Mouse (Mus musculus) myocyte (in vitro differentiated cells): ENCODE data around the gene Tbxas1. TPM values are rescaled to one million over a fixed set of nuclear protein-coding genes. Genes with fewer than 3 reads are reported as not detected.

ENCODE experiments used
- H3K27me3 ChIP-seq: one replicate; pipeline ENCODE4 v1.6.1; 2011; ENCODE audit not compliant: control insufficient read depth, insufficient read depth, insufficient read length
- H3K36me3 ChIP-seq: one replicate; pipeline ENCODE4 v1.6.1; 2011; ENCODE audit not compliant: control insufficient read depth, insufficient read depth
- H3K4me2 ChIP-seq: one replicate; pipeline ENCODE4 v1.6.1; 2011; ENCODE audit warnings: low read depth, control low read depth
- H3K4me3 ChIP-seq: one replicate; pipeline ENCODE4 v1.5.1; 2011; ENCODE audit warnings: mild to moderate bottlenecking, control low read depth, moderate library complexity
- H3K79me2 ChIP-seq: one replicate; pipeline ENCODE4 v1.6.1; 2011; ENCODE audit not compliant: control insufficient read depth, insufficient read depth
- H3ac ChIP-seq: one replicate; pipeline ENCODE4 v1.6.1; 2011; ENCODE audit not compliant: control insufficient read depth, insufficient read length
- CEBPB ChIP-seq: IDR thresholded peaks from 2 replicates; pipeline ENCODE4 v1.6.1; 2011; ENCODE audit warnings: mild to moderate bottlenecking, moderate library complexity; ENCODE audit not compliant: poor library complexity, insufficient read depth, severe bottlenecking
- E2F4 ChIP-seq: IDR thresholded peaks from one replicate; pipeline ENCODE4 v1.6.1; 2011; ENCODE audit warnings: mild to moderate bottlenecking, control low read depth, moderate library complexity; ENCODE audit not compliant: insufficient read depth
- MAX ChIP-seq: IDR thresholded peaks from one replicate; pipeline ENCODE4 v1.6.1; 2011; ENCODE audit warnings: low read depth, mild to moderate bottlenecking, control low read depth
- MYOD1 ChIP-seq, 3 experiments: IDR thresholded peaks; one replicate each; pipeline ENCODE4 v1.6.1; 2011; ENCODE audit warnings: control low read depth in 2 of 3, low read depth in 2 of 3, mild to moderate bottlenecking in 2 of 3, moderate library complexity in 1 of 3; ENCODE audit not compliant: insufficient read length in 2 of 3, control insufficient read depth in 1 of 3
- MYOG ChIP-seq, 3 experiments: IDR thresholded peaks; one replicate each; pipeline ENCODE4 v1.6.1; 2011; ENCODE audit warnings: control low read depth in 2 of 3, low read depth in 2 of 3, mild to moderate bottlenecking in 2 of 3; ENCODE audit not compliant: insufficient read length in 2 of 3, control insufficient read depth in 1 of 3, insufficient read depth in 1 of 3
- POLR2A ChIP-seq: IDR thresholded peaks from one replicate; pipeline ENCODE4 v1.6.1; 2011; ENCODE audit warnings: low read depth, mild to moderate bottlenecking, control low read depth, moderate library complexity; ENCODE audit not compliant: insufficient read length
- POLR2AphosphoS2 ChIP-seq: IDR thresholded peaks from one replicate; pipeline ENCODE4 v1.6.1; 2011; ENCODE audit warnings: low read depth, control low read depth; ENCODE audit not compliant: insufficient read length
- REST ChIP-seq: IDR thresholded peaks from one replicate; pipeline ENCODE4 v1.6.1; 2011; ENCODE audit warnings: mild to moderate bottlenecking, control low read depth, moderate library complexity; ENCODE audit not compliant: insufficient read depth, insufficient read length
- SRF ChIP-seq: IDR thresholded peaks from one replicate; pipeline ENCODE4 v1.6.1; 2011; ENCODE audit warnings: low read depth; ENCODE audit not compliant: control insufficient read depth, insufficient read length
- TCF12 ChIP-seq: IDR thresholded peaks from one replicate; pipeline ENCODE4 v1.6.1; 2011; ENCODE audit warnings: mild to moderate bottlenecking, control low read depth; ENCODE audit not compliant: poor library complexity, insufficient read depth, severe bottlenecking
- TCF3 ChIP-seq: IDR thresholded peaks from one replicate; pipeline ENCODE4 v1.6.1; 2011; ENCODE audit warnings: low read depth, control low read depth; ENCODE audit not compliant: insufficient read length
- USF1 ChIP-seq: IDR thresholded peaks from one replicate; pipeline ENCODE4 v1.6.1; 2011; ENCODE audit warnings: low read depth, mild to moderate bottlenecking, control low read depth, moderate library complexity
- polyA plus RNA-seq: library from polyadenylated mRNA; unstranded; fragments of >200 nt; fragmentation: generic; extraction: Trizol; gene quantifications from one replicate; pipeline ENCODE4 v1.2.1, GENCODE M21; 2012; ENCODE audit warnings: missing spikeins

Gene Tbxas1
- polyA plus RNA-seq, 1 experiment, result not detected

DNA sequence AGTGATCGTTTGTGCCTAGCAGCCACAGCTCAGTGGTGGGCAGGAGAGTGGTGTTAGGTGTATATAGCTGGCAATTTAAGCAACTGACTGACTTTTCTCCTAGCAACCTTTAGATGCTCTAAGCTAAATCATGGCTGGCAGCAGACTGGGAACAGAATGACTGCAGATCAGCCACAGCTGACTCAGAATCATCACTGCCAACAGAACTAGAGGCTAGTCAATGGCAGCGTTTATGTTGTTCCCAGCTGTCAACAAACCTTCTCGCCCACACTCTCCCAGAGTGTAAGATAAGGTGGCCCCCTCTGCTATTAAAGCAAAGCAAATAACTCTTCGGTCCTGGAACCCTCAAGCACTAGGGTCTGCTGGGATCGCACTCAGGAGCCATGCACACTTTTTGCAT lies 144.0 kb downstream of the Tbxas1 start:
- Histone ChIP-seq H3K79me2 (no peaks in the 10 kb centered on the region), H3K27me3 (no peaks in the 10 kb centered on the region), H3K4me2 (no peak overlapping the region), H3ac (no peak overlapping the region), H3K36me3 (no peaks in the 10 kb centered on the region), H3K4me3 (no peak overlapping the region)
- TF ChIP-seq REST (no peak), MYOD1 (IDR thresholded peaks at IDR 0.05; ENCODE audit: control insufficient read depth in 1 of 3, insufficient read length in 2 of 3, low read depth in 2 of 3) (peak in 2 of 3 experiments; percentile 64 to 66), TCF12 (no peak)

DNA sequence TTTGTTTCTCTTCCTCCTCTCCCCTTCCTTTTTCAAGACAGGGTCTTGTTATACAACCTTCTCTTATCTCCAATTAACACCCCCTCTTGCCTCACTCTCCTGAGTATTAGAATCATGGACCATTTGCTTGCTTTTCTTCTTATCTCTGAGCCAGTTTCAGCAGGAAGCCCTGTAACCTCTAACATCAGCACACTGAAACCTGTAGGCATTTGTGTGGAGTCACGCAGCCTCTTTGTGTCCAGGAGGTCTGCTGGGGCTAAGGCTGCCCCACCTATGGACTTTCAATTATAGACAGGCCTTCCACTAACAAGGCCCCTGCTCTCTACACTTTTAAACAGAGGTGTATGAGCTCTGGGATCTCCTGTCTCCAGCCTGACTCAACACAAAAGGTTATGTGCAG lies 146.7 kb downstream of the Tbxas1 start:
- Histone ChIP-seq H3K79me2 (no peaks in the 10 kb centered on the region), H3K36me3 (no peaks in the 10 kb centered on the region), H3ac (no peak overlapping the region), H3K4me3 (no peak overlapping the region), H3K4me2 (no peak overlapping the region), H3K27me3 (no peaks in the 10 kb centered on the region)
- TF ChIP-seq MYOD1 (IDR thresholded peaks at IDR 0.05; ENCODE audit: control insufficient read depth in 1 of 3, insufficient read length in 2 of 3, low read depth in 2 of 3) (no peak), REST (no peak), MYOG (IDR thresholded peaks at IDR 0.05; ENCODE audit: control insufficient read depth in 1 of 3, insufficient read depth in 1 of 3, insufficient read length in 2 of 3, low read depth in 2 of 3) (no peak), E2F4 (no peak), USF1 (no peak), SRF (no peak), MAX (no peak), POLR2A (no peak)

DNA sequence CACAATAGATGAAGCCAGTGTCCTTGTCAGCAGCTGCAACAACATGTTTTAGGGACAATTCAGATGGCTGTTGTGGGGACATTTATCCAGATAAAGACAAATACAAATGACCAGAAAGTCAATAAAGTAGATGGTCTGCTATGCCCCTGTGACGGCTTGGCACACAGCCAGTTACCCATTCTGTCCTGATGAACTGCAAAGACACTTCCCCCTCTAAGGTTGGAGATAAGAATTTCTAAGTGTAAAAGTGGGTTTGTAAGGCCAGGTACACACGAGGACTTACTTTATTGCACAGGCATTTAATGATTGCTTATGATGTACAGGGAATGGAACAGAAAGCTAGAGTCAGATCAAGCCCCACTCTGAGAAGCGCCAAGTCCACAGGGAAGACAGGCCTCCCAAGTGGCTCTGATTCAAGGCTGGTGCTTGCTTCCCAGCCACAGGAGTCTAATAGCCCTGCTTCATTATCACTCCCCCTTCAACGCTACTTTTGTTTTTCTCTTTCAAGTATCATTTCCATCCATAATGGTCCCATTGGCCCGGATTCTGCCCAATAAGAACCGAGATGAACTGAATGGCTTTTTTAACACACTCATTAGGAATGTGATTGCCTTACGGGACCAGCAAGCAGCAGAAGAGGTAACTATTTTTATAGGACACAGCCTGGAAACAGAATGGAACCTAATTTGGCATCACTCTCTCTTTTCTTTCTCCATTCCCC lies 147.4 kb downstream of the Tbxas1 start:
- Histone ChIP-seq H3K4me2 (no peak overlapping the region), H3K79me2 (no peaks in the 10 kb centered on the region)

DNA sequence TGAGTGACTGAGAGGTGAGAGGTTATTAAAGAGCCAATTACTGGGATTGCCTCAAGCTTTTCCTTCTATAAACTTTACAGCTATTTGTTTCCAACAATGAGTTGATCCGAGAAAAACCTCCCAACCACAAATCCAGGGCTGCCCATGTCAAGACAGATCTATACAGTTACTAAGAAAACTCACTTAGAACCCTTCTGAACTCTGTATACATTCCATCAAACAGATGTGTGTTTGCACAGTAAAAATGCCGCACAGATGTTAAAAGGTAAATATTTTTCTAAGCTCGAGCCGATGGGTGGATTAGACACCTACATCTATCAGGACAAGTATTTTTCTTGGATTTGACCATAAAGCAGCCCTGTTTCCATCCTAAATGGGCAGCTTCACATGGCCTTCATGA lies 149.4 kb downstream of the Tbxas1 start:
- no peaks in the 10 kb centered on the region for H3K27me3 ChIP-seq
- H3K36me3 ChIP-seq, result no peaks in the 10 kb centered on the region
- TF ChIP-seq REST (no peak), CEBPB (no peak), TCF12 (no peak), USF1 (no peak)
- H3K4me3 ChIP-seq, result no peak overlapping the region
- no peak overlapping the region for H3ac ChIP-seq
- H3K79me2 ChIP-seq, result no peaks in the 10 kb centered on the region
- no peak overlapping the region for H3K4me2 ChIP-seq

More for the DNA sequence above, 147.4 kb downstream of the Tbxas1 start:
- H3K4me3 ChIP-seq, result no peak overlapping the region
- no peaks in the 10 kb centered on the region for H3K36me3 ChIP-seq
- H3ac ChIP-seq, result no peak overlapping the region
- TF ChIP-seq TCF3, result no peak
- TF ChIP-seq E2F4, result no peak
- no peak for TF ChIP-seq POLR2A
- TF ChIP-seq TCF12, result no peak
- no peak for TF ChIP-seq POLR2AphosphoS2
- TF ChIP-seq MAX, result no peak
- no peak for TF ChIP-seq MYOD1 (IDR thresholded peaks at IDR 0.05; ENCODE audit: control insufficient read depth in 1 of 3, insufficient read length in 2 of 3, low read depth in 2 of 3)
- TF ChIP-seq REST, result no peak
- TF ChIP-seq USF1, result no peak
- TF ChIP-seq SRF, result no peak
- no peak for TF ChIP-seq MYOG (IDR thresholded peaks at IDR 0.05; ENCODE audit: control insufficient read depth in 1 of 3, insufficient read depth in 1 of 3, insufficient read length in 2 of 3, low read depth in 2 of 3)
- no peak for TF ChIP-seq CEBPB
- no peaks in the 10 kb centered on the region for H3K27me3 ChIP-seq

DNA sequence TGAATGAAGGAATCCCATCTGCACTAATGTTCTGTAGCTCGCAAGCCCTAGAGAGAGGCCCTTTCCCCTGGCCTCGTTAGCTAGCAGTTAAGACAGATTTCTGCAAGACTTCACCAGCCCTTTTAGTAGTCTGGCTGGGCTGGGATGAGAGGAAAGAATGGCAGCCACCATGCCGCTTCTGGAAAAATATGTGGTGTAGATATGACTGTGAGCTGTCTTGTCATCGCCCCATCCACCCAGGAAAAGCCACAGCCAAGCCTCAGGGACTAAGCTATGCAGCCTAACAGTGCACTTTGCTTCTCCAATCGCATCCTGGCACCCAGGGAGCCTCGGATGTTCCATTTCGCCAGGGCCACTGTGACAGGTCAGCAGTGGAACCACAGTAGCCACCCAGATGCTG lies 149.8 kb downstream of the Tbxas1 start:
- no peaks in the 10 kb centered on the region for H3K79me2 ChIP-seq
- no peak overlapping the region for H3ac ChIP-seq
- H3K36me3 ChIP-seq, result no peaks in the 10 kb centered on the region
- H3K4me2 ChIP-seq, result no peak overlapping the region
- TF ChIP-seq TCF12, result no peak
- TF ChIP-seq POLR2AphosphoS2, result no peak
- no peak for TF ChIP-seq SRF
- TF ChIP-seq MAX, result no peak
- no peak for TF ChIP-seq E2F4
- no peak for TF ChIP-seq MYOD1 (IDR thresholded peaks at IDR 0.05; ENCODE audit: control insufficient read depth in 1 of 3, insufficient read length in 2 of 3, low read depth in 2 of 3)
- no peak overlapping the region for H3K4me3 ChIP-seq
- H3K27me3 ChIP-seq, result no peaks in the 10 kb centered on the region
